Mouse (Mus musculus): ENCODE measurements around the gene Creb5. TPM values are rescaled to one million over a fixed set of nuclear protein-coding genes. Genes with fewer than 3 reads are reported as not detected.

Gene Creb5
- polyA plus RNA-seq, 1 experiment = 4.0 TPM

DNA sequence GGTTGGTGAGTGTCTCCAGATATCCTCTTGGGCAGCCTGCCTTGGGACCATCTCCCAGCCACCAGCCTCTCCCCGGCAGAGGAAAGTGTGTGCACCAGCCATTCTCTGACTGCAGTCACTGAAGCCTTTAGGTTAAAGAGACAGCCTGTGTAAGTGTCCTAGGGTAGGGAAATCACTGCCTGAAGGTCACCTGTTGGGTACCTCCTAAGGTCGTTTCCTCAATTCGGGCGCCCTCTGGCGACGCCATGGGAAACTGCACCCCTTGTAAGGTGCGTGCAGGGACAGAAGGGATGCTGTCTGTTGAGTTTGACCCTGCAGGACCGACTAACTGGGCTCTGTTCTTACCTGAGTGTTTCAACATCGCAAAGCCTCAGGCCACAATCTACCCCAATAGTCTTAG, 434.5 kb downstream of the Creb5 start:
- 9% methylated on average over 9 of the region's 9 CpGs for WGBS
- DNase-seq = peak; percentile 69
- H3K4me1 ChIP-seq (ENCODE audit: control insufficient read depth, insufficient read depth, low read length) = no peaks in the 10 kb centered on the region
- H3K4me3 ChIP-seq (replicated peaks; ENCODE audit: extremely low read depth, low read depth, low read length) = no peak overlapping the region
- TF ChIP-seq CTCF (IDR thresholded peaks at IDR 0.05; ENCODE audit: insufficient read depth, low read length) (peak; percentile 93), POLR2A (IDR thresholded peaks at IDR 0.05; ENCODE audit: borderline replicate concordance, extremely low read depth, low read depth, low read length) (no peak)

DNA sequence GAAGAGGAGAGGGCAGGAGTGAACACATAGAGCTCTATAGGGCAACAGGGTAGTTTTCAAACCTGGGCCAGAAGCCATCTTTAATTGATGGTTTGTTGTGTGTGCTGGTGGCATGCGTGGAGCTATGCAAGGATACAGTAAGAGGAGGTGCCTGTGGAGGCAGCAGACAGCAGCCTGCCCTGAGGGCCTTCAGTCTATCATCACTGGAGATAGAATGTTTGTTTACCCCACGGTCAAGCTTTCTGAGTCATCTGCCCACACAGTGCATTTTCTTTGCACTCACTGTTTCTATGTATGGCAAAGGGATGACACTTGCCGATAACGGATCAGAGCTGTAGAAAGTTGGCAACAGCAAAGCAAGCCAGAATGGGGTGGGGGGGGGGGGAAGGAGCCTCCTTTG, 435.6 kb downstream of the Creb5 start:
- WGBS = 73% methylated on average over 4 of the region's 4 CpGs

DNA sequence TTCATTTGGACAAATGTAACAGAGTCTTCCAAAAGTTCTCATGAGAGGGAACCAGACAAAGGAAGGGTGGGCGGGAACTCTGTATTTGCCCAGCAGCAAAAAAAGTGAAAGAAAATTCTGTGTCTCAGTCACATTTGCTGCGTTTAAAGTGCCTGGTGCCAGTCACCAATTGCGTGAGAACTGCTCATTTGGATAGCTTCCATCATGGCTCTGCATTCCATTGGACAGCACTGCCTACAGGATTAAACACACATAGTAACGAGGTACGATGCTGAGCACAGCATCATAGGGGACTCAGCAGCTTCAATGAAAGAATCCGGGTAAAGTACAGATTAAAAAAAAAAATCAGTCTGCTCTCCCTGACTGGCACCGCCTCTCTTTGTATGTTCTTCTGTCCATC, 443.4 kb downstream of the Creb5 start:
- no peak for TF ChIP-seq POLR2A (IDR thresholded peaks at IDR 0.05; ENCODE audit: borderline replicate concordance, extremely low read depth, low read depth, low read length)
- TF ChIP-seq CTCF (IDR thresholded peaks at IDR 0.05; ENCODE audit: insufficient read depth, low read length) = no peak
- Histone ChIP-seq H3K4me1 (ENCODE audit: control insufficient read depth, insufficient read depth, low read length) (no peaks in the 10 kb centered on the region), H3K4me3 (replicated peaks; ENCODE audit: extremely low read depth, low read depth, low read length) (no peak overlapping the region)
- DNase-seq = no peak
- 73% methylated on average over 7 of the region's 7 CpGs for WGBS

More for the DNA sequence above, 435.6 kb downstream of the Creb5 start:
- no peak for DNase-seq
- TF ChIP-seq POLR2A (IDR thresholded peaks at IDR 0.05; ENCODE audit: borderline replicate concordance, extremely low read depth, low read depth, low read length) (no peak), CTCF (IDR thresholded peaks at IDR 0.05; ENCODE audit: insufficient read depth, low read length) (no peak)
- no peaks in the 10 kb centered on the region for H3K4me1 ChIP-seq (ENCODE audit: control insufficient read depth, insufficient read depth, low read length)
- no peak overlapping the region for H3K4me3 ChIP-seq (replicated peaks; ENCODE audit: extremely low read depth, low read depth, low read length)

DNA sequence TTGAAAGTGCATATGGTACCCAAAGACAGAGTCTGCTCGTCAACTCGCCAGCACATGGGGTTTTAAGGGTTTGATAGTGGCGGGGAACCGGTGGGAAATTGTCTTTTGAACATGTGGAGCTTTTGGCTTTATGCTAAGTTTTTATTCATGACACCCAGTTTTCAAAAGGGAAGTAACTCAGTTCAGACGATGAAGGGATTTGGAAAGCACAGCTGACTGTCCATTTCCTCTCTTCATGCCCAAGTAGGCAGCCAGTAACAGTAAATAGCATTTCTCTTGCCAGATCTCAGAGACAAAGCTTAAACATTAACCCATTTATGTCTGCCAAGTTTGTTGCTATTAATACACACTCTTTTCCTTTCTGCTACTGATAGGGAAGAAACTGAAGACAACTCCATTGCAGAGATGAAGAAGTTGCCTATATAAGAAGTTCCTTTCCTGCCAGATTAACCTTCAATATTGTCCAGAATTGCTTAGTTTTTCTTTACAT, 444.0 kb downstream of the Creb5 start:
- WGBS = 59% methylated on average over 5 of the region's 5 CpGs
- TF ChIP-seq POLR2A (IDR thresholded peaks at IDR 0.05; ENCODE audit: borderline replicate concordance, extremely low read depth, low read depth, low read length) (no peak), CTCF (IDR thresholded peaks at IDR 0.05; ENCODE audit: insufficient read depth, low read length) (no peak)
- H3K4me1 ChIP-seq (ENCODE audit: control insufficient read depth, insufficient read depth, low read length) = no peaks in the 10 kb centered on the region
- DNase-seq = no peak
- H3K4me3 ChIP-seq (replicated peaks; ENCODE audit: extremely low read depth, low read depth, low read length) = no peak overlapping the region

DNA sequence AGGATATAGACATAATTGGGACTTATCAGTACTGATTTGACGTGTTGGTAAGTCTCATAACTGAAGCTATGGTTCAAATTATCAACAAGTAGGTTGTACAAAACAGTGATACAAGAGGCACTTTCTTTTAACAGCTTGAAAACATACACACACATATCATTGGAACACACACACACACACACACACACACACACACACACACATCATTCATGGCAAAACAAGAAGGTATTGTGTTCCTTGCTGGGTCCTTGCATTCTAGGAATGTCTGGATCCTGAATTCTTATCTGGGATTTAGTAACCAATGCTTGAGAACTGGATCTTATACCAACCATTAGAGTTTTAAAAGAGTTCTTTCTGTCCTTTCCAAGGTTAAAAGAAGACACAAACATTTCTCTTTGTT, 446.5 kb downstream of the Creb5 start:
- no peak for DNase-seq
- TF ChIP-seq CTCF (IDR thresholded peaks at IDR 0.05; ENCODE audit: insufficient read depth, low read length) (no peak), POLR2A (IDR thresholded peaks at IDR 0.05; ENCODE audit: borderline replicate concordance, extremely low read depth, low read depth, low read length) (no peak)
- no peaks in the 10 kb centered on the region for H3K4me1 ChIP-seq (ENCODE audit: control insufficient read depth, insufficient read depth, low read length)
- no peak overlapping the region for H3K4me3 ChIP-seq (replicated peaks; ENCODE audit: extremely low read depth, low read depth, low read length)
- 89% methylated on average over 1 of the region's 1 CpGs for WGBS

DNA sequence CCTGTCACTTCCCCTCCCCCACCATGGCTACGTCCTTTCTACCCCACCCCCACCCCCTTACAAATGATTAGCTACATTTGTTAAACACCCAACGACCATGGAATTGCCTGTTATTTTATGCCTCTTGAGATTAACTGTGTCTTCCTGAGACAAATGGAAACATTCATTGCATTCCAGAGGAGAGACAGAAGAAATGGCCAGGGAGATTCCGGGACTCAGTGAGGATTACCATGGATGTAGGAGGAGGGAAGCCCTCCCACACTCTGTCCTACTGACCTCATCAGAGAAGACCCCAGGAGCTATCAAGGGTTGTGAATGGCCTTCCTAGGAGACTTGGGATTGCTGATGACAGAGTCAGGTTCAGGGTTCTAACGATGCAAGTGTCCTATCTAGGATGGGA, 446.9 kb downstream of the Creb5 start:
- no peak for DNase-seq
- no peak for TF ChIP-seq POLR2A (IDR thresholded peaks at IDR 0.05; ENCODE audit: borderline replicate concordance, extremely low read depth, low read depth, low read length)
- no peak for TF ChIP-seq CTCF (IDR thresholded peaks at IDR 0.05; ENCODE audit: insufficient read depth, low read length)
- 42% methylated on average over 4 of the region's 4 CpGs for WGBS
- Histone ChIP-seq H3K4me1 (ENCODE audit: control insufficient read depth, insufficient read depth, low read length) (no peaks in the 10 kb centered on the region), H3K4me3 (replicated peaks; ENCODE audit: extremely low read depth, low read depth, low read length) (no peak overlapping the region)

DNA sequence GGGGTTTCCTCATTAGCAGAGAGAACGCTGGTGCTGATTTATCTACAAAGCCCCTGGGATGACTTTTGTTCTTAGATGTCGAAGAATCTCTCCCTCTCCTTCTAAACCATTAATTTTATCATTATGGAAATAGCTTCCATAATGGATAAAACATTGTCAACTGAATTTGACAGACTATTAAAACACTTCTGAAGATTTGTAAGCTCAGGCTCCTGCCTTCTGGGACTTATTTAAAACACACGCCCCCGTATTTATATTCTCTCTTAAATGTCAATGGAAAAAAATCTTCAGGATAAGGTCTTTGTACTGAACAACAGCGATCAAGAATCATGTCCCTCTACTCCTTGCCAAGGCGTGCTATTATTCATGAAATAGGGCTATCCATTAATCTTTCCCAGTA, 448.6 kb downstream of the Creb5 start:
- no peaks in the 10 kb centered on the region for H3K4me1 ChIP-seq (ENCODE audit: control insufficient read depth, insufficient read depth, low read length)
- no peak for DNase-seq
- no peak for TF ChIP-seq CTCF (IDR thresholded peaks at IDR 0.05; ENCODE audit: insufficient read depth, low read length)
- TF ChIP-seq POLR2A (IDR thresholded peaks at IDR 0.05; ENCODE audit: borderline replicate concordance, extremely low read depth, low read depth, low read length) = no peak
- H3K4me3 ChIP-seq (replicated peaks; ENCODE audit: extremely low read depth, low read depth, low read length) = no peak overlapping the region
- WGBS = 65% methylated on average over 6 of the region's 6 CpGs

DNA sequence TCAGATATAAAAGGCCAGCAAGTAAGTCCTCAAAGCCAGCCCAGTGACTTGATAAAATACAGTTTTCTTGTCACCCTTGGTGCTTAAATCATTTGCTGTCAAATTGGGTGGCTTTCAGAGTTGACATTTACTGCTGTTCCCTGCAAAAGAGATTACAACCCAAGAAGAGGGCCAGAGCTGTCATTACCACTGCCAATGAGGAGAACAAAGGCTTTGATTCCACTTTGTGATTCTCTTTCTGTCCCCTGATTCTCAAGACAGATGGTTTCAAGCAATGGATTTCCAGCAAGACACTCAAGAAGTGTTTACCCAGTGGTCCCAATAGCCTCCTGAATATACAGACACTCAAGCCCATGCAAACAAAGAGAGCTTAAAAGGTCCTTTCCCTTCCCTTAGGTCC, 451.1 kb downstream of the Creb5 start:
- Histone ChIP-seq H3K4me3 (replicated peaks; ENCODE audit: extremely low read depth, low read depth, low read length) (no peak overlapping the region), H3K4me1 (ENCODE audit: control insufficient read depth, insufficient read depth, low read length) (no peaks in the 10 kb centered on the region)
- no peak for DNase-seq
- TF ChIP-seq POLR2A (IDR thresholded peaks at IDR 0.05; ENCODE audit: borderline replicate concordance, extremely low read depth, low read depth, low read length) (no peak), CTCF (IDR thresholded peaks at IDR 0.05; ENCODE audit: insufficient read depth, low read length) (no peak)

DNA sequence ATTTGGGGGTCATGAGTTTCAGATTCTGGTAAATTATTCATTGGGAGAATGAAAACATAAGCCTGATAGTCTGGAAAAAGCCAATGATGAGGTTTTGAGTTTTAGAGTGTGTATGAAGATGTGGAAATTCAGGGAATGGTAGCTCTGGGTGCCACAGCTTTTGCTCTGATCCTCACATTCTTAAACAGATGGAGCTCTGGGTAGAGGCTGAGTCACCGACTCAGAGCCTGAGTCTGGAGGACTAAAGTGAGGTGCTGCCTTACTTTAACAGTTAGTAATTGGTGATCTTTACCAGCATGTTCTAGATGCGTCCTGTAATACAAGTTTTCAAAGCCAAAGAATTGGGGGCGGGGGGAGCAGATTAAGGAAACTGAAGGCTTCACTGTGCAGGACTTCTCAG, 454.2 kb downstream of the Creb5 start:
- H3K4me1 ChIP-seq (ENCODE audit: control insufficient read depth, insufficient read depth, low read length) = no peaks in the 10 kb centered on the region
- H3K4me3 ChIP-seq (replicated peaks; ENCODE audit: extremely low read depth, low read depth, low read length) = no peak overlapping the region
- WGBS = 94% methylated on average over 3 of the region's 3 CpGs
- no peak for TF ChIP-seq CTCF (IDR thresholded peaks at IDR 0.05; ENCODE audit: insufficient read depth, low read length)
- TF ChIP-seq POLR2A (IDR thresholded peaks at IDR 0.05; ENCODE audit: borderline replicate concordance, extremely low read depth, low read depth, low read length) = no peak
- no peak for DNase-seq

Other genes starting within 250 kb of the Creb5 start
- 1.3 and 1.4 TPM in 2 replicates for gene Jazf1, start 218.6 kb upstream of the Creb5 start, polyA plus RNA-seq (2012; rRNA removed)

Data from lung, adult 2 months (tissue).